In the genomic region with DNA sequence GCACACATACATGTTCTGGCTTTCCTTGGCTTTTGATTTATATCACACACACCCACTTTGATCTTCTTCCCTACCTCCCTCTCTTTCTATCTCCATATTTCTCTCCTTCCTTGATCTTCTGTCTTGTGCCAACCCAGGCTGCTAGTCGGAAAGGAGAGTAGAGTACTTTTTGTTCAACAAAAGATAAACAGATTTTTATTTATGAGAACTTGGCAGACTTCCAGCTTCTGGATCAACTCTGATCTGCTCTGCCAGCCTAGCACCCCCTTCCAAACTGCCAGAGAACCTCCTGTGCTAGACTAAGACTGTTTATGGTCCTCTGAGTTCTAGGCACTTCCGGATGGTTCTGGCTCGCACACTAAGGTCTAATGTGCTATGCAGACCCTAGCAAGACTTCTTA, we compare ENCODE assay signal across 25 mouse cellular contexts.
DNase-seq lines count a peak whose midpoint lies in the region; ATAC-seq and TF ChIP-seq lines count a peak whose summit lies in the region.
"Had no signal": no experiment of that assay in that cellular context is flagged by ENCODE, and none has a peak within 500 bp of the region (broad histone marks: within the 10 kb centered on the region; RNA-seq: fewer than 3 reads in every experiment).

No protein-coding gene starts in this region.

- H3K27ac ChIP-seq in forebrain, postnatal 0 days (ENCODE audit: low read depth, low read length), result peak overlapping the region; percentile 91
- no peak overlapping the region for H3K27ac ChIP-seq in forebrain, embryonic 13.5 days
- H3K27ac ChIP-seq: embryonic facial prominence, embryonic 15.5 days; heart, adult 2 months; heart, embryonic 13.5 days; hindbrain, postnatal 0 days; limb, embryonic 13.5 days; liver, embryonic 12.5 days; midbrain, embryonic 13.5 days; neural tube, embryonic 12.5 days; stomach, embryonic 15.5 days had no signal

- ATAC-seq in forebrain, postnatal 0 days, result no peak
- ATAC-seq in forebrain, embryonic 13.5 days, result no peak
- ATAC-seq: hindbrain, postnatal 0 days; liver, embryonic 12.5 days; midbrain, embryonic 13.5 days had no signal

- WGBS in forebrain, postnatal 0 days, result 52% methylated on average over 3 of the region's 3 CpGs
- WGBS in forebrain, embryonic 13.5 days, result 69% methylated on average over 3 of the region's 3 CpGs

- H3K27me3 ChIP-seq in forebrain, postnatal 0 days (ENCODE audit: insufficient read depth, low read length), result no peaks in the 10 kb centered on the region
- no peaks in the 10 kb centered on the region for H3K27me3 ChIP-seq in forebrain, embryonic 13.5 days
- H3K27me3 ChIP-seq: embryonic facial prominence, embryonic 15.5 days; heart, embryonic 13.5 days; limb, embryonic 13.5 days; liver, embryonic 12.5 days; megakaryocyte, embryonic 14.5 days; midbrain, embryonic 13.5 days; neural tube, embryonic 12.5 days; stomach, embryonic 15.5 days had no signal

- H3K4me3 ChIP-seq in forebrain, postnatal 0 days (ENCODE audit: low read depth, low read length), result no peak overlapping the region
- H3K4me3 ChIP-seq in forebrain, embryonic 13.5 days, result no peak overlapping the region
- H3K4me3 ChIP-seq: embryonic facial prominence, embryonic 15.5 days; heart, adult 2 months; heart, embryonic 13.5 days; limb, embryonic 13.5 days; liver, embryonic 12.5 days; megakaryocyte, embryonic 14.5 days; midbrain, embryonic 13.5 days; neural tube, embryonic 12.5 days; stomach, embryonic 15.5 days had no signal

- no peak overlapping the region for H3K4me2 ChIP-seq in forebrain, postnatal 0 days (ENCODE audit: low read depth)
- no peak overlapping the region for H3K4me2 ChIP-seq in forebrain, embryonic 13.5 days
- H3K4me2 ChIP-seq: embryonic facial prominence, embryonic 15.5 days; heart, embryonic 13.5 days; limb, embryonic 13.5 days; liver, embryonic 12.5 days; midbrain, embryonic 13.5 days; neural tube, embryonic 12.5 days; stomach, embryonic 15.5 days had no signal

- H3K4me1 ChIP-seq in forebrain, postnatal 0 days (ENCODE audit: insufficient read depth), result peaks cover 17% of the 10 kb centered on the region
- H3K4me1 ChIP-seq in forebrain, embryonic 13.5 days, result peaks cover 18% of the 10 kb centered on the region
- H3K4me1 ChIP-seq: embryonic facial prominence, embryonic 15.5 days; heart, embryonic 13.5 days; limb, embryonic 13.5 days; liver, embryonic 12.5 days; megakaryocyte, embryonic 14.5 days; neural tube, embryonic 12.5 days; stomach, embryonic 15.5 days had no signal

- H3K9ac ChIP-seq in forebrain, postnatal 0 days, result no peak overlapping the region
- H3K9ac ChIP-seq in forebrain, embryonic 13.5 days, result no peak overlapping the region
- H3K9ac ChIP-seq: embryonic facial prominence, embryonic 15.5 days; heart, embryonic 13.5 days; limb, embryonic 13.5 days; liver, embryonic 12.5 days; midbrain, embryonic 13.5 days; neural tube, embryonic 12.5 days; stomach, embryonic 15.5 days had no signal

- H3K36me3 ChIP-seq in forebrain, postnatal 0 days (ENCODE audit: insufficient read depth), result no peaks in the 10 kb centered on the region
- no peaks in the 10 kb centered on the region for H3K36me3 ChIP-seq in forebrain, embryonic 13.5 days (ENCODE audit: poor library complexity, severe bottlenecking)
- H3K36me3 ChIP-seq: embryonic facial prominence, embryonic 15.5 days; heart, embryonic 13.5 days; limb, embryonic 13.5 days; liver, embryonic 12.5 days; midbrain, embryonic 13.5 days; neural tube, embryonic 12.5 days; stomach, embryonic 15.5 days had no signal

- no peaks in the 10 kb centered on the region for H3K9me3 ChIP-seq in forebrain, postnatal 0 days (ENCODE audit: low read length)
- no peaks in the 10 kb centered on the region for H3K9me3 ChIP-seq in forebrain, embryonic 13.5 days (replicated peaks)
- H3K9me3 ChIP-seq: embryonic facial prominence, embryonic 15.5 days; heart, embryonic 13.5 days; limb, embryonic 13.5 days; liver, embryonic 12.5 days; megakaryocyte, embryonic 14.5 days; midbrain, embryonic 13.5 days; neural tube, embryonic 12.5 days; stomach, embryonic 15.5 days had no signal

- TF ChIP-seq CTCF in forebrain, postnatal 0 days (IDR thresholded peaks at IDR 0.05; ENCODE audit: low read depth), result no peak

- DNase-seq in forebrain, postnatal 0 days, result no peak
- peak; percentile 14 for DNase-seq in 3T3-L1 (ENCODE audit: low read depth, low spot score)
- DNase-seq in MN1 (ENCODE audit: low spot score), result peak; percentile 20
- peak; percentile 40 for DNase-seq in layer of hippocampus, adult 9-10 months (ENCODE audit: low spot score)
- DNase-seq in c-Kit-positive CD71-positive TER-119-positive erythroid progenitor cells, embryonic 14.5 days (ENCODE audit: low spot score), result no peak
- no peak for DNase-seq in natural killer cell, adult 2 months (ENCODE audit: low spot score in 2 of 2)
- DNase-seq: cerebellum, adult 9-11 months; gastrocnemius, postnatal 25 days; heart, adult 2 months; heart, postnatal 14 days; kidney, adult 9 months; kidney, postnatal 14 days; lung, adult 2 months; lung, postnatal 36 days; thymus, postnatal 25 days had no signal

Comparison
In these comparisons a context has a peak if more than half of its experiments do, and no peak if none do; other contexts are left out.
1. DNase-seq: peak in 3T3-L1 (single experiment), MN1 (single experiment) and layer of hippocampus, adult 9-10 months (single experiment); none in forebrain, postnatal 0 days (single experiment), c-Kit-positive CD71-positive TER-119-positive erythroid progenitor cells, embryonic 14.5 days (single experiment) and natural killer cell, adult 2 months (0 of 2).